Mouse (Mus musculus): ENCODE measurements at regions not wholly inside any gene's neighbourhood (a gene's known extent, or its start where the extent isn't known, plus 50 kb on each side); places are given as distances from the start of the nearest gene placed in this dataset.

DNA sequence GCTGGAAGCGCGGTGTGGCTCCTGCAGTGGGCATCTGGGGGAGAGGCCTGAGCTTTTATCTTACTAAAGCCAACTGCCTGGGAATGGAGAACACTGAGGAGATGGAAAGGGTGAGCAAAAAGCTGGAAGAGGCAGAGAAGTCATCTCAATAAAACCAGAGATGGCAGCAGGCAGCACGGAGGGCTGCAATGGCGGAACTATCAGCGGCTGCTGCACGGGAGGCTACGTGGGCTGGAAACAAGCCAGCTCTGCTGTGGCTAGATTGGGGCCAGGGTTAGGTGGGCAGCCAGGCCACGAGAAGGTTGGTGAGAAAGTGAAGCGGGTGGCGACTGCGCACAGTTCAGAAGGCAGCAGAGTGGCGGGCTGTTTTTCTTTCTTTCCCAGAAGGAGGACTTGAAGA is 197.8 kb downstream of the Enc1 start:
- TF ChIP-seq CTCF (IDR thresholded peaks at IDR 0.05; ENCODE audit: borderline replicate concordance, insufficient read depth, low read length) (no peak), POLR2A (IDR thresholded peaks at IDR 0.05; ENCODE audit: low read depth, low read length) (no peak)
